Mouse (Mus musculus): Measurements from ENCODE around the gene C2cd4b. TPM values are rescaled to one million over a fixed set of nuclear protein-coding genes. Genes with fewer than 3 reads are reported as not detected.
A peak's percentile ranks its signal among the peaks of the same experiment; 100 is the strongest.
"Not testable (repeated sequence)": the region's sequence is repeated elsewhere in the genome, so short reads cannot be mapped to it uniquely, and the experiment has no call there.

The C2cd4b gene
- polyA plus RNA-seq, 1 experiment from 2014 or later, result not detected

DNA sequence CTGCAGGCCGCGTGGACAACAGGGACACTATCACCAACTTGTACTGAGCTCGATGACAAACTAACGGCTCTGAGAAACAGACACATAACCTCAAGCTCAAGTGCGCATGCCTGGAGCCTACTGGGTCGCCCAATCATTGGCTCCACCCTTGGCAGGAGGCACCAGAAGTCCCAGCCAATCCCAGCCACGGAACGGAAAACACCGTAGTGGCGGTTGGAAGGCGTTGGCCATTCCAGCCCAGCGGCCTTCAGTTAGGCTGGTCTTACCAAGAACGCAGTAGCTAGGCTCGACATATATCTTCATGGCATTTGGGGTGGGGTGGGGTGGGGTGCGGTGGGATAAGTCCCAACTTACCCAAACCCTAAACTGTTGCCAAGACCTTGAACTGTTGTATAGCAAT lies 25.5 kb upstream of the C2cd4b start:
- Histone ChIP-seq H3K9ac (ENCODE audit: low read depth, low read length) (no peak overlapping the region), H3K4me3 (ENCODE audit: low read depth, low read length) (no peak overlapping the region), H3K4me2 (no peak overlapping the region), H3K36me3 (ENCODE audit: control insufficient read depth, insufficient read depth, low read length) (no peaks in the 10 kb centered on the region), H3K27ac (ENCODE audit: low read depth, low read length) (no peak overlapping the region), H3K27me3 (replicated peaks; ENCODE audit: control insufficient read depth, insufficient read depth, low read length) (no peaks in the 10 kb centered on the region), H3K9me3 (ENCODE audit: control insufficient read depth, low read length) (no peaks in the 10 kb centered on the region), H3K4me1 (replicated peaks; ENCODE audit: control insufficient read depth, insufficient read depth, low read length) (no peaks in the 10 kb centered on the region)
- WGBS, result 92% methylated on average over 15 of the region's 15 CpGs
- ATAC-seq (replicated peaks; ENCODE audit: low FRiP score) (no peak), DNase-seq (ENCODE audit: low spot score) (no peak)

DNA sequence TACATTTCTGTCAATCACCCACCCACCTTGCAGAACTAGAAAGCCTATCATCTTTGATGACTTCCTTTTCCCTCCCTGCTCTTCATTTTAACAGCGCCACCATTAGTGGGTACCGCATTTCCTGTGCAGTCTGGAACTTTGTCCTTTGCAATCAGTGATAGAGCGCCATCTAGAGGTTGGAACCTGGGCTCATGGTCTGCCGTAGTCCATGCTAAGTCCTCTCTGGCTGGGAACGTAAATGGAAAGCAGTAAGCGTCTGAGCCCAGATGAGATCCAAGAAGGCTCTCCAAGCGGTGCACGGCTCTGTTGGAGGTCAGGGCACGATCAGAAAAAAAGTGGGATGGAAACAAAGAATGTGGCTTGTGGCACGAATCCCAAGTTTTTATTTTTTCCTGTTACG lies 23.8 kb upstream of the C2cd4b start:
- DNase-seq (ENCODE audit: low spot score), result no peak
- H3K27me3 ChIP-seq (replicated peaks; ENCODE audit: control insufficient read depth, insufficient read depth, low read length), result no peaks in the 10 kb centered on the region
- H3K4me2 ChIP-seq, result no peak overlapping the region
- no peak overlapping the region for H3K9ac ChIP-seq (ENCODE audit: low read depth, low read length)
- WGBS, result 48% methylated on average over 11 of the region's 11 CpGs
- H3K36me3 ChIP-seq (ENCODE audit: control insufficient read depth, insufficient read depth, low read length), result no peaks in the 10 kb centered on the region
- no peak for ATAC-seq (replicated peaks; ENCODE audit: low FRiP score)
- no peak overlapping the region for H3K4me3 ChIP-seq (ENCODE audit: low read depth, low read length)
- no peak overlapping the region for H3K27ac ChIP-seq (ENCODE audit: low read depth, low read length)
- H3K4me1 ChIP-seq (replicated peaks; ENCODE audit: control insufficient read depth, insufficient read depth, low read length), result no peaks in the 10 kb centered on the region
- no peaks in the 10 kb centered on the region for H3K9me3 ChIP-seq (ENCODE audit: control insufficient read depth, low read length)

DNA sequence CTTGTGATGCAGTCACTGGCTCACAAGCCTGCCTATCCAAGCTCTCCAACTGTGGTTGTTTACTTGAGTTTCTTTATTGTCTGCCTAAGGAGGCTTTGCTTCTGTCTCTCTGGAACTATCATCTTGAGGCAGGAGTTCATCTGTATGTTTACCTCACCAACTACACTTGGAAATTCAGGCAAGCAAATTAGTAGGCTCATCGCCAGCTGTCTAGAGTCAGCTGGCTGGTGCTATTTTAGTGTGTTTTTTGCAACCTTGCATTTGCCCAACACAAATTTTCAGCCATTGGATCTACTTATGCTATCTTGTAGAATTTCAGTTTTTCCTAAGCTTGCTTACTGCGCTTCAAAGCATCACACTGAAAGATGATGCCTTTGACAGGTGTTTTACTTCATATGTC lies 18.0 kb upstream of the C2cd4b start:
- H3K36me3 ChIP-seq (ENCODE audit: control insufficient read depth, insufficient read depth, low read length), result no peaks in the 10 kb centered on the region
- no peak overlapping the region for H3K4me3 ChIP-seq (ENCODE audit: low read depth, low read length)
- 86% methylated on average over 2 of the region's 2 CpGs for WGBS
- no peak overlapping the region for H3K4me2 ChIP-seq
- H3K9ac ChIP-seq (ENCODE audit: low read depth, low read length), result no peak overlapping the region
- H3K4me1 ChIP-seq (replicated peaks; ENCODE audit: control insufficient read depth, insufficient read depth, low read length), result no peaks in the 10 kb centered on the region
- no peak overlapping the region for H3K27ac ChIP-seq (ENCODE audit: low read depth, low read length)
- ATAC-seq (replicated peaks; ENCODE audit: low FRiP score), result no peak
- H3K27me3 ChIP-seq (replicated peaks; ENCODE audit: control insufficient read depth, insufficient read depth, low read length), result no peaks in the 10 kb centered on the region
- no peaks in the 10 kb centered on the region for H3K9me3 ChIP-seq (ENCODE audit: control insufficient read depth, low read length)
- DNase-seq (ENCODE audit: low spot score), result no peak

DNA sequence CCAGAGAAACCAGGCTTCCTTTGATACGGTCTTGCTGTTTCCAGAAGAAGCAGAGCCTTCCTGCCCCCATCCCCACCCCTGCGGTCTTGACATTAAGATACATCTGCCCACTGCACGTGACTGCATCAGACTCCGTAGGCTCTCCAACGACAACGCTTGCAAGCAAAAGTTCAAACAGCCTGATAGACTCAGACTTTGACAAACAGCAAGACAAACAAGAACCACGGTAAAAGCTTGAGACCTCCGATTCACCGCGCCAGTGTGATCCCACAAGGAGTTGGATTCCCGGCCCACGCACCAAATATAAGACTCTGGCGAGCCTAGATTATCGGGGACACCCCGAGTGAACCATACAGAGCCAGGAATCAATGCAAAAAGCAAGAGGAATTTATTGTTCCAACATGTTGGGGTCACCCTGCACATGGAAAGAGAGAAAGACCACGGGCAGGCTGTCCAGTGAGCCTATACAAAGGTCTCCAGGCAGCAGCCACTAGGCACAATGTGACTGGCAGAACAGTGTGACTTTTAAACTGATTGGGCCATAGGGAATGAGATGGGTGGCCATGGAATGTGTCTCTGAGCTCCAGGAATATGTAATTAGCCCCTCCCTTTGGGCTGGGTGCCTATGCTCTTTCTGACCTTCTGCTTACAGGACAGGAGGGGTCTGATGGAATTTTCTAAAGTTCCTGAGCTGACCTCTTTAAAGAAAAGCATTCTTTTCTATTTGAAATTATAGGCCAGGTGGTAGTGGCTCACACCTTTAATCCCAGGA lies 5.6 kb upstream of the C2cd4b start:
- WGBS, result 70% methylated on average over 16 of the region's 16 CpGs
- ATAC-seq (replicated peaks; ENCODE audit: low FRiP score), result no peak

DNA sequence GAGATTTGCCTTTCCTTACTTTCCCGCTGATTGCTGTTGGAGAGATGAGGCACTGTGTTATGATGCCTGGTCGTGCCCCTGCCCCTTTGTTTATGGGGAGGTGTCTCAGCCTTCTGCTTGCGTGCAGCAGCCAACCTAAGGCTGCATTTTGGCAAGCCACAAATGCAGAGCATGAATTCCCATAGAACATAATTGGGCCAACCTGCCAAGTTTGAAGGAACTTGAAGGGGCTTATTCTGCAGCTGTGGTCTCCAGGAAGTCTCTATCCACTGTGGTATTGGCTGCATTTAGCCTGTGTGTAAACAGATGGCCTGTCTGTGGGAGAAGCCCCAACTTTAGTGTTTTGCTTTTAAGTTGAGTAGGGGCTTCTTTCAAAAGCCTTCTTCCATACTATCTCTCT lies 4.5 kb upstream of the C2cd4b start:
- 78% methylated on average over 3 of the region's 3 CpGs for WGBS
- Histone ChIP-seq H3K4me1 (replicated peaks; ENCODE audit: control insufficient read depth, insufficient read depth, low read length) (peaks cover 3% of the 10 kb centered on the region; the same call in 1 of the 2 replicates), H3K27me3 (replicated peaks; ENCODE audit: control insufficient read depth, insufficient read depth, low read length) (peaks cover 21% of the 10 kb centered on the region), H3K9ac (ENCODE audit: low read depth, low read length) (no peak overlapping the region), H3K4me2 (no peak overlapping the region), H3K27ac (ENCODE audit: low read depth, low read length) (no peak overlapping the region), H3K9me3 (ENCODE audit: control insufficient read depth, low read length) (no peaks in the 10 kb centered on the region), H3K36me3 (ENCODE audit: control insufficient read depth, insufficient read depth, low read length) (no peaks in the 10 kb centered on the region), H3K4me3 (ENCODE audit: low read depth, low read length) (no peak overlapping the region)
- DNase-seq (ENCODE audit: low spot score) (no peak), ATAC-seq (replicated peaks; ENCODE audit: low FRiP score) (no peak)

More for the DNA sequence above, 5.6 kb upstream of the C2cd4b start:
- H3K9ac ChIP-seq (ENCODE audit: low read depth, low read length), result no peak overlapping the region
- H3K4me1 ChIP-seq (replicated peaks; ENCODE audit: control insufficient read depth, insufficient read depth, low read length), result no peaks in the 10 kb centered on the region
- H3K4me3 ChIP-seq (ENCODE audit: low read depth, low read length), result no peak overlapping the region
- no peaks in the 10 kb centered on the region for H3K9me3 ChIP-seq (ENCODE audit: control insufficient read depth, low read length)
- H3K27me3 ChIP-seq (replicated peaks; ENCODE audit: control insufficient read depth, insufficient read depth, low read length), result peaks cover 10% of the 10 kb centered on the region
- H3K4me2 ChIP-seq, result no peak overlapping the region
- H3K27ac ChIP-seq (ENCODE audit: low read depth, low read length), result no peak overlapping the region
- no peak for DNase-seq (ENCODE audit: low spot score)
- no peaks in the 10 kb centered on the region for H3K36me3 ChIP-seq (ENCODE audit: control insufficient read depth, insufficient read depth, low read length)

DNA sequence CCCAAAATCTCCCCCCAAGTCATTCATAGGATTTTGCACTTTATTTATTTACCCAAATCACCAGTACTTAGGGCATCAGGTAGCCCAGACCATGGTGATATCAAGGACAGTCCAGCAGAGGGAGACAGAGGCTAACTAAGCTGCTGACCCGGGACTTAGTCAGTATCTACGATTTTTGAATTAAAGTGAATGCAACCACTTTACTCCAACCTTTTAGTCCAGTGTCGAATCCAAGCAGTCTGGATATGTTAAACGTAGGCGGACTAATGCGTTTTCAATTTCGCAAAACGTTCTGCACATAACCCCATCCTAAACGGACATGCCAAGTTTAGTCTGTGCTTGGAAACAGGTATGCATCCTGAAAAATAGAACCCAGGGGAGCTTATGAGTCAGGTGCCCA lies 551 bp upstream of the C2cd4b start:
- WGBS, result 5% methylated on average over 9 of the region's 9 CpGs
- H3K9ac ChIP-seq (ENCODE audit: low read depth, low read length), result no peak overlapping the region
- peaks cover 48% of the 10 kb centered on the region for H3K27me3 ChIP-seq (replicated peaks; ENCODE audit: control insufficient read depth, insufficient read depth, low read length)
- peaks cover 7% of the 10 kb centered on the region; the same call in 1 of the 2 replicates for H3K4me1 ChIP-seq (replicated peaks; ENCODE audit: control insufficient read depth, insufficient read depth, low read length)
- H3K4me3 ChIP-seq (ENCODE audit: low read depth, low read length), result no peak overlapping the region
- no peak overlapping the region for H3K4me2 ChIP-seq
- H3K27ac ChIP-seq (ENCODE audit: low read depth, low read length), result no peak overlapping the region
- H3K36me3 ChIP-seq (ENCODE audit: control insufficient read depth, insufficient read depth, low read length), result no peaks in the 10 kb centered on the region
- DNase-seq (ENCODE audit: low spot score), result no peak
- 0 out of 2 replicates have a peak, but pooled peaks cover 3% of the 10 kb centered on the region for H3K9me3 ChIP-seq (ENCODE audit: control insufficient read depth, low read length)
- no peak for ATAC-seq (replicated peaks; ENCODE audit: low FRiP score)

DNA sequence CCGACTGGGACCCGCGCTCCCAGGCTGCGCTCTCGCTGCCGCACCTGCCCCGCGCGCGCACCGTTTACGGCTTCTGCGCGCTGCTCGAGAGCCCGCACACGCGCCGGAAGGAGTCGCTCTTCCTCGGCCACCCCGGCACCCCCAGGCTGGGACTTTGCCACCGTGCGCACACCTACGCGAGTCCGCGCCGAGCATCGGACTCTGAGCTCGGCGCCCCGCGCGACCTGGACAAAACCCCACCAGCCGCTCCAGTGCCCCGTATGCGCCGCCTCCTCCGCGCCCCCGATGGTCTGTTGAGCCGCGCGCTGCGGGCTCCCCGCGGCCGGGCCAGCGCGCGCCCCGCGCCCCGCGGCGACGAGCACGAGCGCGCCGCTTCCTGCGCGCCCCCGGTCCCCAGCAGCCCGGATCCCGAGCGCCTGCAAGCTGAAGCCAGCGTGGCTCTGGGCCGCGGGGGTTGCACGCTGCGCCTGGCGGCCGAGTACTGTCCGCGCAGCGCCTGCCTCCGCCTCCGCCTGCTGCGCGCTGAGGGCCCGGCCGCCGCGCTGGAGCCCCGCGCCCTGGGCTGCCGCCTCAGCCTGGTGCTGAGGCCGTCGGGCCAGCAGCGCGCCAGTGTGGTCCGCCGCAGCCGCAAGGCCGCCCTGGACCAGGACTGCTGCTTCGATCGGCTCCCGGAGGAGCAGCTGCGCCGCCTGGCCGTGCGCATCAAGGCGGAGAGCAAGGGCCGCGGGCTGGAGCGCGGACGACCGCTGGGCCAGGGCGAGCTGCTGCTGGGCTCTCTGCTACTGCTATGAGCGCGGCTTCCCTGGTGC lies 923 bp downstream of the C2cd4b start:
- ATAC-seq (replicated peaks; ENCODE audit: low FRiP score) (peak; percentile 53; the same call in 1 of the 2 replicates), DNase-seq (ENCODE audit: low spot score) (peak; percentile 56)
- peaks cover 48% of the 10 kb centered on the region for H3K27me3 ChIP-seq (replicated peaks; ENCODE audit: control insufficient read depth, insufficient read depth, low read length)
- peak overlapping the region; percentile 74 for H3K4me2 ChIP-seq
- 2% methylated on average over 98 of the region's 114 CpGs for WGBS
- H3K9me3 ChIP-seq (ENCODE audit: control insufficient read depth, low read length); H3K36me3 ChIP-seq (ENCODE audit: control insufficient read depth, insufficient read depth, low read length); H3K27ac ChIP-seq (ENCODE audit: low read depth, low read length); H3K4me1 ChIP-seq (replicated peaks; ENCODE audit: control insufficient read depth, insufficient read depth, low read length): not testable (repeated sequence)
- peak overlapping the region; percentile 55 for H3K4me3 ChIP-seq (ENCODE audit: low read depth, low read length)
- 0 out of 2 replicates have a peak overlapping the region, but pooled peaks have one; percentile 25 for H3K9ac ChIP-seq (ENCODE audit: low read depth, low read length)

DNA sequence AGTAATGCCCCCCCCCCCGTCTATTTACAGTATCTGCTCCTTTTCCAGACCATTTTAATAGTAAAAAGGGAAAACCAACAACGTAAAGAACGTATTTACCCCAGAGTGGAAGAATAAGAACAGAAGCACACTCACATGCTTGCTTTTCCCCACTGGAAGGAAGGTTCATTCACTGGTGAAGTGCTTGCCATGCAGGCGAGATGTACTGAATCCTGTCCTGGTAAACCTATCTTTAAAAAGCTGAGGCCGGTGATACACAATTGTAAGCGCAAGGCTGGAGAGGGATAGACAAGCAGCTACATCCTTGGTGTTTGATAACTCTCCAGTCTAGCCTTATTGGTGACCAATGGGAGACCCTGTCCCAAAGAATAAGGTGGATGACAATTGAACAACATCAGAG lies 1.8 kb downstream of the C2cd4b start:
- no peak overlapping the region for H3K4me3 ChIP-seq (ENCODE audit: low read depth, low read length)
- H3K4me2 ChIP-seq, result peak overlapping the region; percentile 74; the same call in 1 of the 2 replicates
- WGBS, result 63% methylated on average over 6 of the region's 6 CpGs
- H3K9ac ChIP-seq (ENCODE audit: low read depth, low read length), result no peak overlapping the region
- no peak overlapping the region for H3K27ac ChIP-seq (ENCODE audit: low read depth, low read length)
- H3K9me3 ChIP-seq (ENCODE audit: control insufficient read depth, low read length), result 0 out of 2 replicates have a peak, but pooled peaks cover 3% of the 10 kb centered on the region
- DNase-seq (ENCODE audit: low spot score), result no peak
- no peak for ATAC-seq (replicated peaks; ENCODE audit: low FRiP score)
- H3K4me1 ChIP-seq (replicated peaks; ENCODE audit: control insufficient read depth, insufficient read depth, low read length), result peaks cover 7% of the 10 kb centered on the region; the same call in 1 of the 2 replicates
- peaks cover 48% of the 10 kb centered on the region for H3K27me3 ChIP-seq (replicated peaks; ENCODE audit: control insufficient read depth, insufficient read depth, low read length)
- no peaks in the 10 kb centered on the region for H3K36me3 ChIP-seq (ENCODE audit: control insufficient read depth, insufficient read depth, low read length)
